Mouse (Mus musculus): ENCODE results near the gene Masp2.
A peak's percentile ranks its signal among the peaks of the same experiment; 100 is the strongest.

The Masp2 gene

DNA sequence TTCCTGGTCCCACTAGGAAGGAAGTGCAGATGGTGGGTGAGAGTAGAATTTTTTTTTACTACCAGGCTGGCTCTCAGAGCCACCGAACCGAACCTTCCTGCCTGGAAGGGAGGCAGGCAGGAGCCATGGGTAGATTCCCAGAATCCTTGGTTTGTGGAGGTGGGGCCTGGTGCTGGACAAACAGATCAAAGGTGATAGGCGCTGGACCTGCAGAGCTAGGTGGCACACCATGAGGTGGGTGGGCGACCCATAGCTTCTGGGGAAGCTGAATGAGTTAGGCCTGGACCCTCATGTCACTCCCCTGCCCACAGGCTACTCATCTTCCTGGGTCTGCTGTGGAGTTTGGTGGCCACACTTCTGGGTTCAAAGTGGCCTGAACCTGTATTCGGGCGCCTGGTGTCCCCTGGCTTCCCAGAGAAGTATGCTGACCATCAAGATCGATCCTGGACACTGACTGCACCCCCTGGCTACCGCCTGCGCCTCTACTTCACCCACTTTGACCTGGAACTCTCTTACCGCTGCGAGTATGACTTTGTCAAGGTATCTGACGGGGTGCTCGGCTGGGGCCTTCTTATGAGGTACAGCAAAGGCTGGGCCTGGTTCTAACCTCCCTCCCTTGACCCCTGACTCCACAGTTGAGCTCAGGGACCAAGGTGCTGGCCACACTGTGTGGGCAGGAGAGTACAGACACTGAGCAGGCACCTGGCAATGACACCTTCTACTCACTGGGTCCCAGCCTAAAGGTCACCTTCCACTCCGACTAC lies at the start of gene Masp2:
TSS of gene Masp2 (plus strand) at position 198 of the 764 bp plus-strand sequence.
- DNase-seq (ENCODE audit: low read depth, low spot score): no peak

DNA sequence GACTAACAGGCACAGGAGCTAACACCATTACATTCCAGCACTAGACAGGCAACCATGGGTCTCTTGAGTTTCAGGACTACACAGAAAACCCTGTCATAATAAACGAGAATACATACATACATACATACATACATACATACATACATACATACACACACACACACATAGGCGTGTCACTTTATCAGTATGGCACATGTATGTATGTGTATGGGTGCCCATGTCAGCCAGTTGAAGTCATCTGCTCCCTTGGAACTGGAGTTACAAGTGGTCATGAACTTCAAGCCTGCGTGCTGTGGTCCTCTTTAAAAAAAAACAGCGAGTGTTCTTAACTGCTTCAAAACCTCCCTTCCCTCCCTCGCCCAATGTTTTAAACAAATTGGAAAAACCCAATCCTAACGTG lies 44.6 kb upstream of the Masp2 start:
- no peak for DNase-seq (ENCODE audit: low read depth, low spot score)

DNA sequence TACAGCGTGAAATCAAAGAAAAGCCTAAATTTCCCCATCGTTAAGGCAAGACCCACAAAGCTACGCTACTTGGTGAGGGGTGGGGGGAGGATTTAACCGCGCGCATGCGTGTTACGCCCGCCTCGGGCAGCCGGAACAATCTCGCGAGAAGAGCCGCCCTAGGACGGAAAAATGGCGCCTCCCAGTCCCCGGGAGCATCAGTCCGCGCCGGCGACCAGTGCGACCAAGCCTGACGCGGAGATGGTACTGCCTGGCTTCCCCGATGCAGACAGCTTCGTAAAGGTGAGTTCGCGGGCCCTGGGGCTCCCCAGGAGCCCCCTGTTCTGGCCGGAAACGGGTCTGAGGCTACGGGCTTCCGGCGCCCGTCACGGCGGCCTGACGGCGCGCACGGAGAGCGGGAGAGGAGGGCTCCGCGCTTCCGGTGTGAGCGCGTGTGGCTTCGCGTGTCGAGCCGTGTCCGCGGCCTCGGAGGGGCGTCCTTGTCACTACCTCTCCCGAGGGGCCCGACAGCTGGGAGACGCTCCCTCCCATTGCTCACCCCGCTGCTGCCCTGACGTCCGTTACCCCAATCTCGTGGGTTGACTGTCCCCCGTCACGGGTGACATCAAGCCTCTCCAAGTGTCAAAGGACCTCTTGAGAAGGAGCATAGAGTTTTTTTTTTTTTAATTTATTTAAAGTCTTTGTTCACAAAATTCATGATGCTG lies 43.9 kb upstream of the Masp2 start, which contains the start of gene Exosc10:
TSS of gene Exosc10 (plus strand) at position 133 of the 704 bp plus-strand sequence.
- DNase-seq (ENCODE audit: low read depth, low spot score): peak; percentile 89

DNA sequence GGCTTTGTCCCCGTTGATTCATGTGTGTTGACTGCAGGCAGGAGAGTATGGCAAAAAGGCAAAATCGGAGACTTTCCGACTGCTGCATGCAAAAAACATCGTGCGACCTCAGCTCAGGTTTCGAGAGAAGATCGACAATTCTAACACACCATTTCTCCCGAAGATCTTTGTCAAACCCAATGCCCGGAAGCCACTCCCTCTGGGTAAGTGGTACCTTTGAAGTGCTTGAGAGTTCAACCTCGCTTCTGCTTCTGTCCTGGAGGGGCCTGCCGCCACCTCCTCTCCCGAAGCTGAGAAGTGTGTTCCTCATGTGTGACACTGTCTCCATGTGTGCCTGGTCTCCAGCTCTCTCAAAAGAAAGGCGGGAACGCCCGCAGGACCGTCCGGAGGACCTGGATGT lies 39.7 kb upstream of the Masp2 start:
- peak; percentile 72 for DNase-seq (ENCODE audit: low read depth, low spot score)

DNA sequence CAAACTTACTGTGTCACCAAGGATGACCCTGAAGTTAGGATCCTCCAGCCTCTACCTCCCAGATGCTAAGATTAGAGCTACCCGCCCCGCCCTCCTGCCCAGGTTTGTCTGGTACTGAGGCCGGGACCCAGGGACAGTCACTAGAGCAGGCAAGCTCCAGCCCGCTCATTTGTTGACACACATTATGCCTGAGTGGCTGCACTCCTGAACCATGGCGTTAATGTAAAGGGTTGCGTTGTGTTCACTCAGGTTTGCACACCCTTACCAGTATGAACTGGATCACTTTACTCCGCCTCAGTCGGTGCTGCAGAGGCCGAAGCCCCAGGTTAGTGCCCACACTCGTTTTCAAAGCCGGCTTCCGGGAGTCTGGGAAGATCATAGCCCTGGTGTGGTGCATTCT lies 38.8 kb upstream of the Masp2 start:
- peak; percentile 25 for DNase-seq (ENCODE audit: low read depth, low spot score)

DNA sequence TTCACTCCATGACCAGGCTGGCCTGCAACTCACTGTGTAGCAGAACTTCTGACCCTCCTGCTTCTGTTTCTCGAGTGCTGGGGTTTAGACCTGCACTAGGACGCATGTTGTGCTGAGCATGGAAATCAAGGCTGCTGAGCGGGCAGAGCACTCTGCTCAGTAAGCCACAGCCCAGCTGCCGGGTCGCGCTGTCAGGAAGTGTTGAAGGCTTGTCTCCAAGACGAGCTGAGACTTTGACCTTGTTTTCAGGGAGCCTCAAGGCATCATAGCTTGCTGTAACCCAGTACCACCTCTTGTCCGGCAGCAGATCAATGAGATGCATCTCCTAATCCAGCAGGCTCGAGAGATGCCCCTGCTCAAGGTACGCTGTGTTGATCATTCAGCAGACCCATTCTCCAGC lies 32.2 kb upstream of the Masp2 start:
- no peak for DNase-seq (ENCODE audit: low read depth, low spot score)

DNA sequence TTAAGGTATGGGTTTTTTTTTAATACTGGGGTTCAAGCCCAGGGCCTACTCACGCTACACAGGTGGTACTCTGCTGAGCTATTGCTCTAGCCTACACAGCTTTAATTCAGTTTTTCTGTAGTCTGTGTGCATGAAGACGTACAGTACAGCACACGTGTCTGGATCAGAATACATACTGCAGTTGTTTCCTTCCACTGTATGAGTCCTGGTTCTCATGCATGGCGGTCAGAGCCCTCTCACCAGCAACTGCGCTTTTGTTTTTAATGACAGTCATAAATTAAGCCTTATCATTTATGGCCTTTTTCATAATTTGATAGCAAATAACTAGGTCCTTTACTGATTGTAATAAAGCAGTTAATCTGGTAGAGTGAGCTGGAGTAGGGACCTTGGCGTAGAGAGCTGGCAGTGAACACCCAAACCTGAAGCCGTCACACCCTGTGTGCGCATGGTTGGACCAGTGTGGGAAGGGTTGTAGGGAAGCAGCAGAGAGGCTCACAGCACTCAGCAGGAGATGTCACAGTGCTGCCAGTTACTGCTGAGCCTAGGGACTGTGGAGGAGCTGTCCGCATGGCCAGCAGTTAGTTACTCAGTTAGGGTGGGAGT lies 31.6 kb upstream of the Masp2 start:
- DNase-seq (ENCODE audit: low read depth, low spot score): no peak

DNA sequence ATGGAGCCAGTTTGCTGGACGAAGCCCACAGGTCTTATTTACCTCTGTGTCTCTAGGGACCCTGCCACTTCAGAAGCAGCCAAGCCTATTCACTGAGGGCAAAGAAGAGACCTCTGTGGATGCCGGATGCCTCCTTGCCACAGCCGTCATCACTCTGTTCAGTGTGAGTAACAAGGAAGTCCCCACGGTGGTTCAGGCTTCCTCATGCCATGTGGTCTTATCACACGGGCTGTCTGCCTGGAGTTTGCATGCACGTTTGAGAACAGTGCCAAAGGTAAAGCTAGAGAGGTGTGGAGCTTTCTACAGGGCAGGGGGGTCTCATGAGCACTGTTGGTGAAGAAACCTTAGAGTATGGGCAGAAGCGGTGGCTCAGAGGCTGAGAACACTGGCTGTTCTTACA lies 29.1 kb upstream of the Masp2 start:
- DNase-seq (ENCODE audit: low read depth, low spot score): no peak

DNA sequence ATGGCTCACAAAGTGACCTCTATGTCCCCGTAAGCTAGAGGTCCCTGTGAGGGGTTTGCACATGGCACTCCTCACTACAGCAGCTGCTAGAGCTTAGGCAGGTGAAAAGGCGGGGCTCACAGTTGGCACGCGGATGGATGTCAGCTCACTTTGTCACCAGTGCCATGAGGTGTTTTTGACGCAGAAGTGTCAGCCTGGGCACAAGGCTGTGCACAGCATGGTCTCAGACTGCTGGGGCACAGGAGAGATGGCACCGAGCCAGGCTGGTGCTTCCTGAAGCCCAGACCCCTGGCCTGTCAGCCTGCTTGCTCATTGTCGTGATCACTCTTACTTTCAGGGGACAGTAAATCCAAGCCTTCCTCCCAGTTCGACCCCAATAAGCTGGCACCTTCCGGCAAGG lies 21.6 kb upstream of the Masp2 start:
- DNase-seq (ENCODE audit: low read depth, low spot score): no peak

DNA sequence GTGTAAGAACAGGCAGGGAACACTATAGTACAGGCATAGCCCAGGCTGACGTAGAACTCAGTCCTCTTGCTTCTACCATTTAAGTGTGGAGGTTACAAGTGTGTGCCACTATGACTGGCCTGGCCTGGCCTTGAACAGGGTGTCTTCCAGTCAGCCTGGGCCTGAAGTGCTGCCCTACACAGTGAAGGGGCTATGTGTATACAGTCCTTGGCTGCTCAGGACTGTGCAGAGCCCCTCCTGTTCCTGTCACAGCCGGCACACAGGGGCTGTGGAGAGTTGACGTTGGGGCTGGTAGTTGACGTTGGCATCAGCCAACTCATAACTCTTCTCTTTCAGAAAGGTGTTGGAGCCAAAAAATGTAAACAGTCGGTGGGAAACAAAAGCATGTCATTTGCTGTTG lies 20.9 kb upstream of the Masp2 start:
- no peak for DNase-seq (ENCODE audit: low read depth, low spot score)

DNA sequence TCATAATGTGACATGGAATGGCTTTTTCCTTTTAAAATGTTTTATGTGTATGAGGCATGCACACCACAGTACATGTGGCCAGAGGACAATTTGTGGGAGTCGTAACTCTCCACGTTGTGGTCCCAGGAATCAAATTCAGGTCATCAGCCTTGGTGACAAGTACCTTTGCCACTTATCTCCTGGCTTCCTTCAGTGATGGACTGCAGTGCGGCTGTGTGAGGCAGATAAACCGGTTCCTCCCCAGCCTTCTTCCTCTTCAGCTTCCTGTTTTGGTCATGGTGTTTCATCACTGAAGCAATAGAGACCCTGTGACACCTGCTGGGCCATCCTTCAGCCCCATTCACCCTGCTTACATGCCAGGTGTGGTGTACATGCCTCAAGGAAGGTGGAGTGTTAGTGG lies 19.1 kb upstream of the Masp2 start:
- no peak for DNase-seq (ENCODE audit: low read depth, low spot score)

DNA sequence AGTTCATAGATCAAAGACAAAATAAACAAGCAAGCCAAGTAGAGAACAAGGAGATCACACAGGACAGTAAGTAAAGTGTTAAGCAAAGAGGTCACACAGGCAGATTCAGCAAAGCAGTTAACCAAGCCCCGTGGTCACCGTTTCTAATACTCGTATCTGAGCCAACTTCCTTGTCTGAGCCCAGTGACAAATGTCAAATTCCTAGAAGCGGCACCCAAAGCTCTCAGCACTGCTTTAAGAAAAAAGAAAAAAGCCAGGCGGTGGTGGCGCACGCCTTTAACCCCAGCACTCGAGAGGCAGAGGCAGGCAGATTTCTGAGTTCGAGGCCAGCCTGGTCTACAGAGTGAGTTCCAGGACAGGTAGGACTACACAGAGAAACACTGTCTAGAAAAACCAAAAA lies 15.7 kb upstream of the Masp2 start:
- no peak for DNase-seq (ENCODE audit: low read depth, low spot score)

DNA sequence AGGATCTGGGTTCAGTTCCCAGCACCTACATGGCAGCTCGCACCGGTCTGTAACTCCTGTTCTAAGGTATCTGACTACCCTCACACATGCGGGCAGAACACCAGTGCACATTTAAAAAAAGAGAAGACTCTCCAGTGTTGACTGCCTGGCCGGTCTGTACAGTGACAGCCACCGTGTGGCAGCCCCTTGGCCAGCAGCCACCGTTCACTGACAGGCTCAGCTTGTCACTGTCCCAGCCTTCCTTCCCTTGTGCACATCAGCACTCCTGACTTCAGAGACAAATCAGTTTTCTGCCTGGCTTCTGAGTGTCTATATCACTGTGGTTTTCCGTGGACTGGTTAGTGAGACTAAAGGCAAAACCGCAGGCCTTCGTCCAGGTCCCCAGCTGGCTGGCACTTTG lies 13.6 kb upstream of the Masp2 start:
- DNase-seq (ENCODE audit: low read depth, low spot score): no peak

DNA sequence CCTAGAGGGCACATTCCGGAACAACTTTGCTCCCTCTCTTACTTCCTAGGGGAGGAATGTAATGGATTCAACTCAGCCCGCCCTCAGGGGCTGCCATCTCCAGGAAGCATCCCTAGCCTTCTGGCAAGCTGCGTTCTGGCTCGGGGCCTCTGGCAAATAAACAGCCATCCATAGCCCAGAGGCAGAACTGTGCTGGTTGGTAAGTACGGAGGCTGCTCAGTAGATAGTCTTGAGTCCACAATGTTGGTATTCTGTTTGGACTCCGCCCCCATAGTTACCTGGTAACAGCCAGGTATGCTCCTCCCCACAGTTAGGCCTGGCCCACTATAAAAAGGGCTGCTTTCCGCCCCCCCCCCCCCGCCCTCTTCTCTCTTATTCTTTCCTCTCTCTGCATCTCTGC lies 12.8 kb upstream of the Masp2 start:
- peak; percentile 62 for DNase-seq (ENCODE audit: low read depth, low spot score)

DNA sequence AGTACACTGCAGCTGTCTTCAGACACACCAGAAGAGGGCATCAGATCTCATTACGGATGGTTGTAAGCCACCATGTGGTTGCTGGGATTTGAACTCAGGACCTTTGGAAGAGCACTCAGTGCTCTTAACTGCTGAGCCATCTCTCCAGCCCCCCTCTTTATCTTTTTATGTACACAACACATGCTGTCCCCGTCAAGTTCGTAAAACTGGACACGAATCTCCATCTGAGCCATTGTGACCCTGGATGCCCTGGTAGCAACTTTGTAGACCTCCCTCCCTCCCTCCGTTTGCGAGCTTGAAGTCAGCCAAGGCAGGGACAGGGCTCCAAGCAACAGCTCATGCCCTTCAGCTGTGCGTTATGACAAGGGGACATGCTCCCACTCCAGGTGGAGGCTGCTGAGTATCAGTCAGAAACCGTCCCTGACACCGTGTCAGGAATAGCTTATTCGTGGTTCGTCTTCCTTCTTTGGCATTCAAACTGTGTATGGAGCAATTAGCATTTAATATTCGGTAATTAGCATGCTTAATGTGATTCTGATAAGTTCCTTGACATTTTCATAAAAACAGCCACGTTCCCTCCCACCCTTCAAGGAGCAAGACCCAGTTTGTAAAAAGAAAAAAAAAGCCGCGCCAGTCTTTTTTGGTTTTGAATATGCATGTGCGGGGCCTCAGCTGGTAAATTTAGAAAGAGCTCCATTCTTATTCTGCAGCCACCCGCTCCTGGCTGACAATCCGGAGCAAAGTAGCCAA lies 11.8 kb upstream of the Masp2 start:
- DNase-seq (ENCODE audit: low read depth, low spot score): peak; percentile 58

DNA sequence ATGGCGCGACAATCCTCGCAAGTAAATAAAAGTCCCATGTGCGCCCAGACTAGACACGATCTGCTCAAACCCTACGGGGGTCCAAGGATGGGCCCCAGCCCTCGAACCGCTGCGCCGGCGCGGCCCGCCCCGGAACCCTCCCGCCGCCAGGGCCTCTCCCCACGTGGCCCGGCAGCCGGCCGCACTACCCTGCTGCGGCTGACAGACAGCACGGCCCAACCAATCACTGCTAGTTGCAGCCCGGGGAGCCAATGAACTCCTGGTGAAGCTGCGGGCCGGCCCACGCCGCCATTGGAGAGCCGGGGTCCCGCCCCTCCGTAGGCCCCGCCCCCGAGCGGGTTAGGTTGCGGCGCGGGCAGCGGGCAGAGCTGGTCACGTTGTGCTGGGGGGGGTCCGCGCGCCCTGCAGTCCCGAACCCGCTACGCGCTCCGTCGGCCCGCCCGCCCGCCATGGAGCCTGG lies 11.2 kb upstream of the Masp2 start, which contains the start of gene Srm:
TSS of gene Srm (plus strand) at position 333 of the 460 bp plus-strand sequence.
- peak; percentile 98 for DNase-seq (ENCODE audit: low read depth, low spot score)

DNA sequence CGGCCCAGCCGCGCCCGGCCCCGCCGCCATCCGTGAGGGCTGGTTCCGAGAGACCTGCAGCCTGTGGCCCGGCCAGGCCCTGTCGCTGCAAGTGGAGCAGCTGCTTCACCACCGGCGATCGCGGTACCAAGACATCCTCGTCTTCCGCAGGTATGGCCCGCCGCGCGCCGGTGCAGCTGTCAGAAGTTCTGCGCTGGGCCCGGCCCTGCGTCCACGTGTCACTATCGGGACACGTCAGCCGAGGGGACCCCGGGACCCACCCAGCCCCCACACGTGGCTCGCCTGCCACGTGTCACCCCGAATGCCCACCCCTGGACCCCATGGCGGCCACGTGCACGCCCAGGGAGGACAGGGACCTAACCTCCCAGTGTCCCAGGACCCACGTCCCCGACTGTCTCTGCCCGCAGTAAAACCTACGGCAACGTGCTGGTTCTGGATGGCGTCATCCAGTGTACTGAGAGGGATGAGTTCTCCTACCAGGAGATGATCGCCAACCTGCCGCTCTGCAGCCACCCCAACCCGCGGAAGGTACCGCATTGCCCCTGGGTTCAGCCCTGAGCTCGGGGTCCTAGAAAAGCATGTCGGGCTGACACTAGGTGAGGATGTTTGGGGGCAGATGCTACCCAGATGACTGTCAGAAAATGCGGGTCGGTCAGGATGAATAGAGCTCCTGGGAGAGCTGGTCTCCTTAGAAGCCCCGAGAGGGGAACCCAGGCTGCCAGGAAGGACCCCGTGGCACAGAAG lies 10.5 kb upstream of the Masp2 start:
- peak; percentile 36 for DNase-seq (ENCODE audit: low read depth, low spot score)

DNA sequence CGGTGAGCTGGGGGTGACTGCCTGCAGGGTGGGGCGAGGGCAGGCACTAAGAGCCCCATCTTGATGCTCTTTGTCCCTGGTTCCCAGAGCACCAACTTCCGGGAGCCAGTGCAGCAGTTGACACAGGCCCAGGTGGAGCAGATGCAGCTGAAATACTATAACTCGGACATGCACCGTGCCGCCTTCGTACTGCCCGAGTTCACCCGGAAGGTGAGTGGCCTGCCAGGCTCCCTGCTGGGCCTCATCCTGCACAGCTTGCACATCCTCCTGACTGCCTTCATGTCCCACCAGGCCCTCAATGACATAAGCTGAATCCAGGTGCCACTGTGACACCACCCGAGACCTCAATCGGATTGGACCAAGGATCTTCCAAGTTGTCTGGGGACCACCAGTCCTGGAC lies 8.4 kb upstream of the Masp2 start:
- no peak for DNase-seq (ENCODE audit: low read depth, low spot score)

DNA sequence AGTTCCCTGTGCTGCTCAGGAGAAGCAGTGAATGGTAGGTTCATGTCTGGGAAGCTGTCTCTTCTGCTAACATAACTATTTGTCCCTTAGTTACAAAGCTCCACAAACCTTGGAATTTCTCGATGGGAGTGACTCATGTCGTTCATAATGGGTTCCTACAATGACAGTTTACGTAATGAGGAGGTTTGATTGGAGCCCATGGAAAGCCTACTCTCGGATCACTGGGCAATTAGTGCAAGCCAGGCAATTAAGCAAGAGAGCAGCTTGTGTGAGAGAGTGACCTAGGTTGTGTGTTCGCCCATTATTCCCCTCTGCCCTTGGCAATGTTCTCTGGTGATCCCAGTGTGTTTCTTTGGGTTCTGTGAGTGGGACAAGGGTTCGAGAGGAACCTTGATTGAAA lies 6.4 kb upstream of the Masp2 start:
- DNase-seq (ENCODE audit: low read depth, low spot score): no peak

DNA sequence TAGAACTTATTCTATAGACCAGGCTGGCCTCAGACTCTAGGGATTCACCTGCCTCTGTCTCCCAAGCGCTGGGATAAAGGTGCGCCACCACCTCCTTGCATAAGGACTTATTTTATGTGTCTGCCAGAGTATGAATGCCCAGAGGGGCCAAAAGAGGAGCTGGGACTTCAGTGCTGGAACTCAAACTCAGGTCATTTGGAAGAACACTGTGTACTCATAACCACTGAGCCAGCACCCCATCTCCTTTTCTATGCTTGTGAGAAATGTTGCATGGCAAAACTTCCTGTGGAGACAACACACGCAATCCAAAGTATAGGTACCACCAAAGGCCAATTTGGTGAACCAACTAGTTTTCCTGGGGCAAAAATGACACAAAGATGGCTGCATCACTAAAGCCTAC lies 5.6 kb upstream of the Masp2 start:
- DNase-seq (ENCODE audit: low read depth, low spot score): no peak

DNA sequence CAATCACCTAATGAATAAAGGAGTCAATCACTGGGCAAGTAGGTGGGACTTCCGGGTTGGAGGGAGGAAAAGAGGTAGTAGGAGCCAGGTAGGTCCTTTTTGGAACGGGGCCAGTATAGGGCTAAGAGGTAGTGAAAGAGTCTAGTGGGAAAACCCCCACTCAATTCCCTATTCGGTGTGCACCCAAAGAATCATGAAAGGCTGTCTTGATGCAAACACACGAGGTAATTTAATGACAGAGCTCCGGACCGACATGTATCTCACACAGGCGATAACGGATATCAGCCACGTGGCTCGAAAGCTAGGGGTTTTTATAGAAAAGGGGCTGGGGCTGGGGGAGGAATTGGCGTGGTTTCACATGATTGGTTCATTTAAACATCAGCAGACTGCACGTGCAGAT lies 3.5 kb upstream of the Masp2 start:
- peak; percentile 37 for DNase-seq (ENCODE audit: low read depth, low spot score)

Data from ZHBTc4 (cell line).